Mouse (Mus musculus) neural tube, embryonic 12.5 days (tissue): ENCODE data around the gene Gm28230. TPM values are rescaled to one million over a fixed set of nuclear protein-coding genes. Genes with fewer than 3 reads are reported as not detected.
A peak's percentile ranks its signal among the peaks of the same experiment; 100 is the strongest.

ENCODE experiments used
- ATAC-seq: fragments of 200-750 bp; cut with Nextera tagmentation; 2 replicates; pipeline ENCODE4 v1.8.0; 2017; ENCODE audit warnings: low read depth, mild to moderate bottlenecking, moderate TSS enrichment, moderate library complexity; ENCODE audit not compliant: low FRiP score
- H3K27ac ChIP-seq: fragments of 300-500 bp; sonication (generic); 2 replicates; pipeline ENCODE4 v1.5.1; 2016
- H3K27me3 ChIP-seq: fragments of 300-500 bp; sonication (generic); replicated peaks from 2 replicates; pipeline ENCODE4 v1.6.1; 2016; ENCODE audit warnings: mild to moderate bottlenecking
- H3K36me3 ChIP-seq: fragments of 300-500 bp; sonication (generic); 2 replicates; pipeline ENCODE4 v1.6.1; 2016; ENCODE audit warnings: mild to moderate bottlenecking
- H3K4me1 ChIP-seq: fragments of 300-500 bp; sonication (generic); 2 replicates; pipeline ENCODE4 v1.6.1; 2016
- H3K4me2 ChIP-seq: fragments of 300-500 bp; sonication (generic); replicated peaks from 2 replicates; pipeline ENCODE4 v1.6.1; 2016; ENCODE audit warnings: mild to moderate bottlenecking
- H3K4me3 ChIP-seq: fragments of 300-500 bp; sonication (generic); 2 replicates; pipeline ENCODE4 v1.5.1; 2016
- H3K9ac ChIP-seq: fragments of 300-500 bp; sonication (generic); 2 replicates; pipeline ENCODE4 v1.6.1; 2016; ENCODE audit warnings: mild to moderate bottlenecking
- H3K9me3 ChIP-seq: fragments of 300-500 bp; sonication (generic); 2 replicates; pipeline ENCODE4 v1.6.1; 2016; ENCODE audit warnings: mild to moderate bottlenecking
- WGBS: fragments of 180-500 bp; shearing (Covaris S2); methylation state at CpG from one replicate; pipeline ENCODE4 v1.1.7; 2016; 5-methylcytosine and 5-hydroxymethylcytosine counted together
- polyA plus RNA-seq: library from polyadenylated mRNA; unstranded; fragments of >200 nt; fragmentation: Nextera tagmentation; extraction: Ambion mirVana; gene quantifications from 2 replicates; pipeline ENCODE4 v1.2.1, GENCODE M21; 2016

The Gm28230 gene
- polyA plus RNA-seq = 6.9 and 9.1 TPM in 2 replicates

- Histone ChIP-seq H3K4me2 (peak within 1 kb of the TSS; percentile 96), H3K27ac (peak within 1 kb of the TSS; percentile 93), H3K4me3 (peak within 1 kb of the TSS; percentile 56), H3K9me3 (no peaks in the 10 kb centered on the region), H3K36me3 (peaks cover 24% of the 10 kb centered on the region), H3K9ac (peak within 1 kb of the TSS; percentile 96), H3K27me3 (no peaks in the 10 kb centered on the region), H3K4me1 (peaks cover 92% of the 10 kb centered on the region)
- no peak for ATAC-seq
- 8% methylated on average over 5 of the region's 5 CpGs for WGBS
Observed at GRCm38 (mm10) chr2:74726551-74726950, at the start of gene Gm28230. Gm28230 (plus strand) TSS chr2:74726728.

- no peak overlapping the region for H3K9ac ChIP-seq
- H3K27me3 ChIP-seq = peaks cover 99% of the 10 kb centered on the region
- peaks cover 19% of the 10 kb centered on the region for H3K4me1 ChIP-seq
- no peaks in the 10 kb centered on the region for H3K36me3 ChIP-seq
- no peak overlapping the region for H3K4me3 ChIP-seq
- no peak overlapping the region for H3K27ac ChIP-seq
- 13% methylated on average over 2 of the region's 2 CpGs for WGBS
- no peak for ATAC-seq
- no peaks in the 10 kb centered on the region for H3K9me3 ChIP-seq
- peak overlapping the region; percentile 42 for H3K4me2 ChIP-seq
Observed at GRCm38 (mm10) chr2:74677106-74677505, 49.4 kb upstream of the Gm28230 start.

- Histone ChIP-seq H3K4me2 (peak within 1 kb of the TSS; percentile 53), H3K27ac (peak within 1 kb of the TSS; percentile 26), H3K4me3 (peak within 1 kb of the TSS; percentile 50), H3K36me3 (no peaks in the 10 kb centered on the region), H3K4me1 (peaks cover 18% of the 10 kb centered on the region), H3K27me3 (peaks cover 99% of the 10 kb centered on the region), H3K9me3 (no peaks in the 10 kb centered on the region), H3K9ac (peak within 1 kb of the TSS; percentile 53)
- WGBS = under 1% methylated on average over 15 of the region's 15 CpGs
- ATAC-seq = no peak
Observed at GRCm38 (mm10) chr2:74678891-74679595, 47.5 kb upstream of the Gm28230 start, which contains the start of gene Hoxd11. Hoxd11 (plus strand) TSS chr2:74679557.

- WGBS = 1% methylated on average over 26 of the region's 26 CpGs
- Histone ChIP-seq H3K9ac (peak overlapping the region; percentile 53), H3K36me3 (no peaks in the 10 kb centered on the region), H3K4me3 (peak overlapping the region; percentile 50), H3K4me2 (peak overlapping the region; percentile 53), H3K27ac (peak overlapping the region; percentile 26), H3K4me1 (peaks cover 18% of the 10 kb centered on the region), H3K9me3 (no peaks in the 10 kb centered on the region), H3K27me3 (peaks cover 99% of the 10 kb centered on the region)
- no peak for ATAC-seq
Observed at GRCm38 (mm10) chr2:74679596-74679971, 46.9 kb upstream of the Gm28230 start.

GRCm38 (mm10) chr2:74679980-74680379 is 46.5 kb upstream of the Gm28230 start:
- no peaks in the 10 kb centered on the region for H3K36me3 ChIP-seq
- WGBS = under 1% methylated on average over 23 of the region's 23 CpGs
- peak overlapping the region; percentile 50 for H3K4me3 ChIP-seq
- ATAC-seq = no peak
- peak overlapping the region; percentile 26 for H3K27ac ChIP-seq
- H3K9me3 ChIP-seq = no peaks in the 10 kb centered on the region
- H3K4me1 ChIP-seq = peaks cover 18% of the 10 kb centered on the region
- peaks cover 99% of the 10 kb centered on the region for H3K27me3 ChIP-seq
- H3K4me2 ChIP-seq = peak overlapping the region; percentile 53
- peak overlapping the region; percentile 53 for H3K9ac ChIP-seq

- Histone ChIP-seq H3K4me2 (peak overlapping the region; percentile 53), H3K27me3 (peaks cover 98% of the 10 kb centered on the region), H3K9ac (peak overlapping the region; percentile 53), H3K4me1 (peaks cover 12% of the 10 kb centered on the region), H3K9me3 (no peaks in the 10 kb centered on the region), H3K36me3 (no peaks in the 10 kb centered on the region), H3K4me3 (peak overlapping the region; percentile 50), H3K27ac (peak overlapping the region; percentile 53; the same call in 1 of the 2 replicates)
- ATAC-seq = no peak
- WGBS = under 1% methylated on average over 21 of the region's 21 CpGs
Observed at GRCm38 (mm10) chr2:74680561-74681398, 45.7 kb upstream of the Gm28230 start.

- H3K4me2 ChIP-seq = peak overlapping the region; percentile 53
- peaks cover 92% of the 10 kb centered on the region for H3K27me3 ChIP-seq
- ATAC-seq = peak; percentile 55
- peaks cover 12% of the 10 kb centered on the region for H3K4me1 ChIP-seq
- peak overlapping the region; percentile 82 for H3K27ac ChIP-seq
- WGBS = 1% methylated on average over 77 of the region's 78 CpGs
- H3K9me3 ChIP-seq = no peaks in the 10 kb centered on the region
- H3K36me3 ChIP-seq = no peaks in the 10 kb centered on the region
- H3K4me3 ChIP-seq = peak overlapping the region; percentile 50
- H3K9ac ChIP-seq = peak overlapping the region; percentile 88
Observed at GRCm38 (mm10) chr2:74681594-74682531, 44.7 kb upstream of the Gm28230 start.

GRCm38 (mm10) chr2:74682796-74683195 is 43.7 kb upstream of the Gm28230 start:
- no peak for ATAC-seq
- peak overlapping the region; percentile 53 for H3K4me2 ChIP-seq
- H3K27ac ChIP-seq = peak overlapping the region; percentile 82; the same call in 1 of the 2 replicates
- no peaks in the 10 kb centered on the region for H3K9me3 ChIP-seq
- peaks cover 92% of the 10 kb centered on the region for H3K27me3 ChIP-seq
- H3K9ac ChIP-seq = peak overlapping the region; percentile 88
- no peaks in the 10 kb centered on the region for H3K36me3 ChIP-seq
- peak overlapping the region; percentile 50 for H3K4me3 ChIP-seq
- peaks cover 12% of the 10 kb centered on the region for H3K4me1 ChIP-seq
- WGBS = under 1% methylated on average over 51 of the region's 51 CpGs

GRCm38 (mm10) chr2:74683471-74683951 is 43.0 kb upstream of the Gm28230 start:
- 0% methylated on average over 17 of the region's 18 CpGs for WGBS
- no peak for ATAC-seq
- no peak overlapping the region for H3K27ac ChIP-seq

GRCm38 (mm10) chr2:74684106-74684505 is 42.4 kb upstream of the Gm28230 start:
- Histone ChIP-seq H3K9me3 (no peaks in the 10 kb centered on the region), H3K4me1 (peaks cover 12% of the 10 kb centered on the region), H3K4me3 (peak overlapping the region; percentile 50), H3K36me3 (no peaks in the 10 kb centered on the region), H3K27me3 (peaks cover 88% of the 10 kb centered on the region), H3K4me2 (peak overlapping the region; percentile 53), H3K27ac (no peak overlapping the region), H3K9ac (peak overlapping the region; percentile 88)
- ATAC-seq = no peak
- under 1% methylated on average over 12 of the region's 12 CpGs for WGBS

More at GRCm38 (mm10) chr2:74683471-74683951, 43.0 kb upstream of the Gm28230 start:
- Histone ChIP-seq H3K4me1 (peaks cover 12% of the 10 kb centered on the region), H3K9ac (peak overlapping the region; percentile 88), H3K36me3 (no peaks in the 10 kb centered on the region), H3K27me3 (peaks cover 90% of the 10 kb centered on the region), H3K9me3 (no peaks in the 10 kb centered on the region), H3K4me3 (peak overlapping the region; percentile 50), H3K4me2 (peak overlapping the region; percentile 53)

GRCm38 (mm10) chr2:74685059-74685603 is 41.4 kb upstream of the Gm28230 start:
- Histone ChIP-seq H3K9me3 (no peaks in the 10 kb centered on the region), H3K4me2 (peak overlapping the region; percentile 53), H3K4me3 (peak overlapping the region; percentile 5), H3K27me3 (peaks cover 86% of the 10 kb centered on the region), H3K4me1 (peaks cover 12% of the 10 kb centered on the region), H3K27ac (no peak overlapping the region), H3K36me3 (no peaks in the 10 kb centered on the region), H3K9ac (no peak overlapping the region)
- no peak for ATAC-seq
- WGBS = 9% methylated on average over 4 of the region's 4 CpGs
